Mouse (Mus musculus) bone marrow macrophage, adult 2 months (primary cell): Measurements from ENCODE around the gene Prkar2a.

Experiments used
- CTCF ChIP-seq: IDR thresholded peaks from 2 replicates; pipeline ENCODE4 v1.5.1; 2012; ENCODE audit warnings: low read depth, mild to moderate bottlenecking, low read length, moderate library complexity
- POLR2A ChIP-seq: IDR thresholded peaks from 2 replicates; pipeline ENCODE4 v1.6.1; 2012; ENCODE audit warnings: mild to moderate bottlenecking, low read depth, low read length, borderline replicate concordance

- no peak for TF ChIP-seq POLR2A
- TF ChIP-seq CTCF, result no peak
Observed at GRCm38 (mm10) chr9:108753976-108754375, 64.9 kb downstream of the Prkar2a start.
